Mouse (Mus musculus) G1E (cell line): Measurements from ENCODE around the gene Oaf.

Experiments used
- CTCF ChIP-seq: IDR thresholded peaks from 2 replicates; pipeline ENCODE4 v1.5.1; 2012; ENCODE audit warnings: low read depth, low read length, inconsistent platforms, mixed read lengths
- GATA1 ChIP-seq: IDR thresholded peaks from 2 replicates; pipeline ENCODE4 v1.6.1; 2012; ENCODE audit warnings: borderline replicate concordance, low read length, inconsistent platforms, mixed read lengths
- TAL1 ChIP-seq: conservative IDR thresholded peaks from 2 replicates; pipeline ENCODE4 v1.6.1; 2012; ENCODE audit warnings: low read depth, low read length, inconsistent platforms, mixed read lengths

DNA sequence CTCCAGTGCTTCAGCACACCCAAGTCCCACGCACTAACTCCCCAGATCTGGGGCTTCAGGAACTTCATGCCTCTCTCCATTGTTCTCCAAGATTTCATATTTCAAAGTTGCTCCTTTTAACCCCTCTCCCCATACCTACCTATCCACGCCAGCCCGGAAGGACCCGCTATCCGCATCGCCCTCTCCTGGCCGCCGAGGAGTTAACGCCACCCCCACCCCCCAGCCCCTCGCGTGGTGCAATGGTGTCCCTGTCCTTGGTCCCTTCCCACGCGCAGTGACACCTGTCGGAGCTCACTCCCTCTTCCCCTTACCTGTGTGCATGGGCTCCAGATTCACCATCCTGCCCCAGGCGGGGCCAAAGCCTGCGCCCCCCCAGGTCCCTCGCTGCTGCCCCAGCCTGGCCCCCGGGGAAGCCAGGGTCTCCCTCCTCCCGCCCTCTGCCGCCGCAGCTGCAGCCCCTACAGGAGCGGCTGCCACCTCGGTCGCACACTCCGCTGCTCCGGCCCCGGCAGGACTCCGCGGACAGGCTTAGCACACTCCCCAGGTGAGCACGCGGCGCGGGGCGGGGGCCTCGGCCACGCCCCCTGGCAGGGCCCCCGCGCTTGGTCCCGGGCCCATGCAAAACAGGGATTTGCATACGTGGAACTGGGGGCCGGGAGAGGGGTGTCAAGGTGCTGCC, 34.2 kb downstream of the Oaf start:
- no peak for TF ChIP-seq TAL1
- no peak for TF ChIP-seq GATA1
- no peak for TF ChIP-seq CTCF
